Mouse (Mus musculus) MEL (cell line): ENCODE measurements around the gene Gm28374.

Source experiments
- CTCF ChIP-seq, 3 experiments: IDR thresholded peaks in 2 of 3; conservative IDR thresholded peaks in 1 of 3; 2 replicates each; pipeline ENCODE4 v1.5.1; 2011 to 2012; ENCODE audit warnings: low read length in 3 of 3, low read depth in 2 of 3, mild to moderate bottlenecking in 2 of 3, improper control_type of control experiment in 1 of 3, inconsistent platforms in 1 of 3, mixed read lengths in 1 of 3, moderate library complexity in 1 of 3; ENCODE audit not compliant: control insufficient read depth in 1 of 3, insufficient read depth in 1 of 3, poor library complexity in 1 of 3, severe bottlenecking in 1 of 3
- HCFC1 ChIP-seq: IDR thresholded peaks from 2 replicates; pipeline ENCODE4 v1.6.1; 2012; ENCODE audit warnings: low read depth, mild to moderate bottlenecking, inconsistent platforms, low read length, improper control_type of control experiment, moderate library complexity
- MAX ChIP-seq: IDR thresholded peaks from 2 replicates; pipeline ENCODE4 v1.6.1; 2011; ENCODE audit warnings: low read length, improper control_type of control experiment
- POLR2A ChIP-seq, 2 experiments: IDR thresholded peaks; 2 replicates each; pipeline ENCODE4 v1.6.1; 2011 to 2012; ENCODE audit warnings: low read length in 2 of 2, mild to moderate bottlenecking in 2 of 2, control low read depth in 1 of 2, improper control_type of control experiment in 1 of 2, low read depth in 1 of 2, moderate library complexity in 1 of 2; ENCODE audit not compliant: control insufficient read depth in 1 of 2, insufficient read depth in 1 of 2, poor library complexity in 1 of 2
- USF1 ChIP-seq: IDR thresholded peaks from 2 replicates; pipeline ENCODE4 v1.6.1; 2014; ENCODE audit warnings: low read depth, mild to moderate bottlenecking, inconsistent platforms, low read length, improper control_type of control experiment, moderate library complexity

DNA sequence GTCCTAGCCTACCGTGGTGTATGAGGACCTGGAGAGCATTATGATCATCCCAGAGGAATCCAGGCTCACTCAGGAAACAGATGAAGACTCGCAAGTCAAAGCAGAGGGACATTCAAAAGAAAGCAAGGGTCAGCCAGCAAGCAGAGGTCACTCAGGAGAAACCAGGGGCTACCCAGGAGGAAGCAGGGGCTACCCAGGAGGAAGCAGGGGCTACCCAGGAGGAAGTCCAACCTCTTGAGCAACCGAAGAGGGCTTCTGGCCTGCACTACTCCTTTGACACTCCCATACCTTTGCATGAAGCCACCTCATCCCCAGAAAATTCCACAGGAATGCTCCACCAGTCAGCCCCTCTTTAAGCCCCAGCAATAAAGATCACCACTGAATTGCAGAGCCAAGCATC lies 15.8 kb upstream of the Gm28374 start:
- TF ChIP-seq MAX (no peak), HCFC1 (no peak), POLR2A (IDR thresholded peaks at IDR 0.05; ENCODE audit: control insufficient read depth in 1 of 2, insufficient read depth in 1 of 2, low read depth in 1 of 2, low read length in 2 of 2, poor library complexity in 1 of 2) (no peak), CTCF (IDR thresholded peaks at IDR 0.05 in 2 of 3, conservative IDR thresholded peaks at IDR 0.05 in 1 of 3; ENCODE audit: control insufficient read depth in 1 of 3, insufficient read depth in 1 of 3, low read depth in 2 of 3, low read length in 3 of 3, poor library complexity in 1 of 3, severe bottlenecking in 1 of 3) (no peak), USF1 (no peak)
